Mouse (Mus musculus) stomach, embryonic 14.5 days (tissue): ENCODE results near the gene B3gnt6. TPM values are rescaled to one million over a fixed set of nuclear protein-coding genes. Genes with fewer than 3 reads are reported as not detected.

Source experiments
- ATAC-seq: fragments of 200-750 bp; cut with Nextera tagmentation; 2 replicates; pipeline ENCODE4 v1.8.0; 2017; ENCODE audit warnings: low read depth, moderate TSS enrichment; ENCODE audit not compliant: insufficient number of reproducible peaks, insufficient read depth, low FRiP score
- H3K27ac ChIP-seq: fragments of 300-500 bp; sonication (generic); 2 replicates; pipeline ENCODE4 v1.5.1; 2014; ENCODE audit warnings: mild to moderate bottlenecking, low read length, moderate library complexity, mixed read lengths
- H3K27me3 ChIP-seq: fragments of 300-500 bp; sonication (generic); 2 replicates; pipeline ENCODE4 v1.6.1; 2014; ENCODE audit warnings: low read length, control low read depth, mixed read lengths; ENCODE audit not compliant: control insufficient read depth, insufficient read depth
- H3K36me3 ChIP-seq: fragments of 300-500 bp; sonication (generic); 2 replicates; pipeline ENCODE4 v1.6.1; 2014; ENCODE audit warnings: mild to moderate bottlenecking, control low read depth, low read length, moderate library complexity, mixed read lengths; ENCODE audit not compliant: control insufficient read depth, insufficient read depth
- H3K4me1 ChIP-seq: fragments of 300-500 bp; sonication (generic); 2 replicates; pipeline ENCODE4 v1.6.1; 2014; ENCODE audit warnings: low read length, control low read depth, mixed read lengths; ENCODE audit not compliant: control insufficient read depth, insufficient read depth
- H3K4me2 ChIP-seq: fragments of 300-500 bp; sonication (generic); replicated peaks from 2 replicates; pipeline ENCODE4 v1.6.1; 2014; ENCODE audit warnings: low read depth, low read length, control low read depth
- H3K4me3 ChIP-seq: fragments of 300-500 bp; sonication (generic); 2 replicates; pipeline ENCODE4 v1.5.1; 2014; ENCODE audit warnings: low read depth, low read length, control low read depth
- H3K9ac ChIP-seq: fragments of 300-500 bp; sonication (generic); replicated peaks from 2 replicates; pipeline ENCODE4 v1.6.1; 2014; ENCODE audit warnings: low read depth, mild to moderate bottlenecking, control low read depth, low read length, moderate library complexity, mixed read lengths
- H3K9me3 ChIP-seq: fragments of 300-500 bp; sonication (generic); 2 replicates; pipeline ENCODE4 v1.6.1; 2016; ENCODE audit warnings: low read depth, low read length, control low read depth; ENCODE audit not compliant: control insufficient read depth
- WGBS: fragments of 180-500 bp; shearing (Covaris S2); extraction: QIAGEN DNeasy Blood & Tissue Kit; methylation state at CpG from one replicate; pipeline ENCODE4 v1.1.7; 2014; 5-methylcytosine and 5-hydroxymethylcytosine counted together
- polyA plus RNA-seq: library from polyadenylated mRNA; unstranded; fragments of >200 nt; fragmentation: Nextera tagmentation; extraction: Ambion mirVana; gene quantifications from 2 replicates; pipeline ENCODE4 v1.2.1, GENCODE M21; 2014

B3gnt6 gene
- polyA plus RNA-seq, 1 experiment from 2014 or later, result 0.10 TPM

- WGBS, result 47% methylated on average over 5 of the region's 5 CpGs
- no peaks in the 10 kb centered on the region for H3K36me3 ChIP-seq
- 0 out of 2 replicates have a peak, but pooled peaks cover 5% of the 10 kb centered on the region for H3K4me1 ChIP-seq
- no peak overlapping the region for H3K27ac ChIP-seq
- no peaks in the 10 kb centered on the region for H3K27me3 ChIP-seq
- H3K4me3 ChIP-seq, result no peak overlapping the region
- no peak for ATAC-seq
- H3K9me3 ChIP-seq, result no peaks in the 10 kb centered on the region
- H3K9ac ChIP-seq, result no peak overlapping the region
- H3K4me2 ChIP-seq, result no peak overlapping the region
These were observed 48.8 kb downstream of the B3gnt6 start for GRCm38 (mm10) chr7:98150525-98150924.

GRCm38 (mm10) chr7:98149802-98150201 lies 49.5 kb downstream of the B3gnt6 start:
- Histone ChIP-seq H3K4me3 (no peak overlapping the region), H3K4me1 (0 out of 2 replicates have a peak, but pooled peaks cover 2% of the 10 kb centered on the region), H3K36me3 (no peaks in the 10 kb centered on the region), H3K27ac (no peak overlapping the region), H3K9me3 (no peaks in the 10 kb centered on the region), H3K9ac (no peak overlapping the region), H3K4me2 (no peak overlapping the region), H3K27me3 (no peaks in the 10 kb centered on the region)
- ATAC-seq, result no peak
- 37% methylated on average over 3 of the region's 3 CpGs for whole genome bisulfite sequencing

GRCm38 (mm10) chr7:98148721-98149407 lies 50.4 kb downstream of the B3gnt6 start:
- H3K4me1 ChIP-seq, result no peaks in the 10 kb centered on the region
- H3K9me3 ChIP-seq, result no peaks in the 10 kb centered on the region
- no peak overlapping the region for H3K27ac ChIP-seq
- no peak overlapping the region for H3K4me2 ChIP-seq
- 73% methylated on average over 10 of the region's 10 CpGs for WGBS
- H3K9ac ChIP-seq, result no peak overlapping the region
- no peak overlapping the region for H3K4me3 ChIP-seq
- H3K36me3 ChIP-seq, result no peaks in the 10 kb centered on the region
- ATAC-seq, result no peak
- no peaks in the 10 kb centered on the region for H3K27me3 ChIP-seq

- no peak overlapping the region for H3K9ac ChIP-seq
- no peak for ATAC-seq
- no peak overlapping the region for H3K4me2 ChIP-seq
- no peak overlapping the region for H3K4me3 ChIP-seq
- no peaks in the 10 kb centered on the region for H3K27me3 ChIP-seq
- no peaks in the 10 kb centered on the region for H3K36me3 ChIP-seq
- no peak overlapping the region for H3K27ac ChIP-seq
- no peaks in the 10 kb centered on the region for H3K9me3 ChIP-seq
- 73% methylated on average over 8 of the region's 8 CpGs for WGBS
- no peaks in the 10 kb centered on the region for H3K4me1 ChIP-seq
These were observed 51.5 kb downstream of the B3gnt6 start for GRCm38 (mm10) chr7:98147766-98148165.

GRCm38 (mm10) chr7:98146447-98146845 lies 52.8 kb downstream of the B3gnt6 start:
- no peaks in the 10 kb centered on the region for H3K4me1 ChIP-seq
- no peaks in the 10 kb centered on the region for H3K27me3 ChIP-seq
- H3K36me3 ChIP-seq, result no peaks in the 10 kb centered on the region
- WGBS, result 70% methylated on average over 8 of the region's 8 CpGs
- no peak for ATAC-seq
- no peak overlapping the region for H3K27ac ChIP-seq
- no peak overlapping the region for H3K9ac ChIP-seq
- no peak overlapping the region for H3K4me2 ChIP-seq
- no peaks in the 10 kb centered on the region for H3K9me3 ChIP-seq
- H3K4me3 ChIP-seq, result no peak overlapping the region

GRCm38 (mm10) chr7:98145842-98146446 lies 53.3 kb downstream of the B3gnt6 start:
- Histone ChIP-seq H3K4me2 (no peak overlapping the region), H3K27me3 (no peaks in the 10 kb centered on the region), H3K4me1 (no peaks in the 10 kb centered on the region), H3K27ac (no peak overlapping the region), H3K36me3 (no peaks in the 10 kb centered on the region), H3K4me3 (no peak overlapping the region), H3K9me3 (no peaks in the 10 kb centered on the region), H3K9ac (no peak overlapping the region)
- no peak for ATAC-seq
- WGBS, result 81% methylated on average over 12 of the region's 12 CpGs

- Histone ChIP-seq H3K9ac (no peak within 1 kb of the TSS), H3K27ac (no peak within 1 kb of the TSS), H3K9me3 (no peaks in the 10 kb centered on the region), H3K4me2 (no peak within 1 kb of the TSS), H3K27me3 (no peaks in the 10 kb centered on the region), H3K36me3 (no peaks in the 10 kb centered on the region), H3K4me3 (no peak within 1 kb of the TSS), H3K4me1 (no peaks in the 10 kb centered on the region)
- 87% methylated on average over 5 of the region's 5 CpGs for WGBS
- no peak for ATAC-seq
These were observed 53.9 kb downstream of the B3gnt6 start, which contains the start of gene Omp for GRCm38 (mm10) chr7:98145402-98145801. Gene Omp, minus strand, starts transcription at chr7:98145502.

- Histone ChIP-seq H3K9ac (no peak overlapping the region), H3K4me1 (peaks cover 7% of the 10 kb centered on the region; the same call in 1 of the 2 replicates), H3K4me3 (no peak overlapping the region), H3K36me3 (no peaks in the 10 kb centered on the region), H3K27ac (no peak overlapping the region), H3K27me3 (no peaks in the 10 kb centered on the region), H3K9me3 (no peaks in the 10 kb centered on the region), H3K4me2 (no peak overlapping the region)
- ATAC-seq, result no peak
- WGBS, result 78% methylated on average over 3 of the region's 3 CpGs
These were observed 56.6 kb downstream of the B3gnt6 start for GRCm38 (mm10) chr7:98142648-98143047.
